11 mouse cellular contexts compared by ENCODE assay signal in the genomic region with DNA sequence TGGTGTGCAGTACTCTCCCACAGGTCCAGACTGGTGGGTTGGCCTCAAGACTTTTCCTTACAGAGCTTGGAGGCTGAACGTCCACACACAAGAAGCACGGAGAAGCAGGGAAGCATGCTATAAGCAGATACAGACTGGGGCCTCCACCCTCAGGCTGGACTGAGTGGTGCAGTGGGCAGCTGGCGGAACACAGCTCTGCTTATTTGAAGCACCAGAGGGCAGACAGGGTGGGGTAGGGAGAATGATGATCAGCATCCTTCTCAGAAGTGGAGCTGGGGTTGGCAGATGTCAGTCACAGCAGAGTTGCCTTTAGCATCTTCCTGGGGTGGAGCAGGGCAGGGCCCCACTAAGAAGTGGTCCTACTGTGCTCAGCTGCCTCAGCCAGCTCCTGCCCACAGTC.
A peak's percentile ranks its signal among the peaks of the same experiment; 100 is the strongest.
DNase-seq lines count a peak whose midpoint lies in the region; ATAC-seq and TF ChIP-seq lines count a peak whose summit lies in the region.
"Had no signal": no experiment of that assay in that cellular context is flagged by ENCODE, and none has a peak within 500 bp of the region (broad histone marks: within the 10 kb centered on the region; RNA-seq: fewer than 3 reads in every experiment).

No protein-coding gene starts in this region.

- 45% methylated on average over 3 of the region's 3 CpGs for WGBS in hindbrain, embryonic 13.5 days

- no peak for TF ChIP-seq CTCF in gastrocnemius, adult 2 months (IDR thresholded peaks at IDR 0.05)

- H3K36me3 ChIP-seq in hindbrain, embryonic 13.5 days, result no peaks in the 10 kb centered on the region
- H3K36me3 ChIP-seq: hindbrain, embryonic 15.5 days had no signal

- 0 out of 2 replicates have a peak, but pooled peaks have one; percentile 40 for ATAC-seq in hindbrain, embryonic 13.5 days (ENCODE audit: low FRiP score)

- H3K9ac ChIP-seq in hindbrain, embryonic 13.5 days, result peak overlapping the region; percentile 24; the same call in 1 of the 2 replicates
- H3K9ac ChIP-seq: hindbrain, embryonic 15.5 days; liver, embryonic 14.5 days had no signal

- H3K27ac ChIP-seq in gastrocnemius, adult 2 months, result peak overlapping the region; percentile 61
- peak overlapping the region; percentile 52; the same call in 1 of the 2 replicates for H3K27ac ChIP-seq in hindbrain, embryonic 13.5 days
- H3K27ac ChIP-seq: hindbrain, embryonic 15.5 days; liver, embryonic 14.5 days had no signal

- H3K4me1 ChIP-seq in hindbrain, embryonic 13.5 days (replicated peaks), result peaks cover 44% of the 10 kb centered on the region

- H3K9me3 ChIP-seq in hindbrain, embryonic 13.5 days, result no peaks in the 10 kb centered on the region
- H3K9me3 ChIP-seq: hindbrain, embryonic 15.5 days had no signal

- no peak overlapping the region for H3K4me2 ChIP-seq in hindbrain, embryonic 13.5 days
- H3K4me2 ChIP-seq: hindbrain, embryonic 15.5 days had no signal

- H3K27me3 ChIP-seq in hindbrain, embryonic 13.5 days, result 0 out of 2 replicates have a peak, but pooled peaks cover 3% of the 10 kb centered on the region
- H3K27me3 ChIP-seq: hindbrain, embryonic 15.5 days had no signal

- intact Hi-C loops in gastrocnemius, adult 2 months (cut with DNase I), result no loop called here

- no peak for DNase-seq in gastrocnemius, adult 2 months
- DNase-seq in gastrocnemius, adult 18-20 months (ENCODE audit: low spot score), result no peak
- peak; percentile 51 for DNase-seq in brain, adult 2 months (ENCODE audit: low read depth, low spot score)
- DNase-seq in naive thymus-derived CD4-positive, alpha-beta T cell, adult 2 months (ENCODE audit: low read depth), result peak; percentile 49
- no peak for DNase-seq in urinary bladder, adult 18-20 months (ENCODE audit: low spot score in 2 of 2)
- DNase-seq in natural killer cell, adult 2 months (ENCODE audit: low spot score in 2 of 2), result no peak
- no peak for DNase-seq in Muller cell, postnatal 12 days (ENCODE audit: inconsistent ontology term)
- DNase-seq: layer of hippocampus, adult 9-11 months had no signal

- no peak overlapping the region for H3K4me3 ChIP-seq in gastrocnemius, adult 2 months
- H3K4me3 ChIP-seq in hindbrain, embryonic 13.5 days, result no peak overlapping the region
- H3K4me3 ChIP-seq: hindbrain, embryonic 15.5 days had no signal

Comparison
In these comparisons a context has a peak if more than half of its experiments do, and no peak if none do; other contexts are left out.
1. DNase-seq: peak in brain, adult 2 months (single experiment) and naive thymus-derived CD4-positive, alpha-beta T cell, adult 2 months (single experiment); none in gastrocnemius, adult 2 months (single experiment), gastrocnemius, adult 18-20 months (single experiment), urinary bladder, adult 18-20 months (0 of 2), natural killer cell, adult 2 months (0 of 2) and Muller cell, postnatal 12 days (single experiment).